Mouse (Mus musculus) heart, adult 2 months (tissue): ENCODE measurements at regions not wholly inside any gene's neighbourhood (a gene's known extent, or its start where the extent isn't known, plus 50 kb on each side); places are given as distances from the start of the nearest gene placed in this dataset.

Experiments used
- DNase-seq, 2 experiments: peaks; one replicate each; pipeline ENCODE4 v3.0.0; 2021
- H3K27ac ChIP-seq: fragments of 200-600 bp; 2 replicates; pipeline ENCODE4 v1.8.1; 2022
- H3K27me3 ChIP-seq: fragments of 200-500 bp; 2 replicates; pipeline ENCODE4 v1.6.1; 2012; ENCODE audit warnings: mild to moderate bottlenecking, low read length, inconsistent platforms, mixed read lengths; ENCODE audit not compliant: control insufficient read depth, insufficient read depth
- H3K36me3 ChIP-seq: fragments of 200-500 bp; 2 replicates; pipeline ENCODE4 v1.6.1; 2012; ENCODE audit warnings: low read length, inconsistent platforms; ENCODE audit not compliant: control insufficient read depth, insufficient read depth
- H3K4me1 ChIP-seq: fragments of 200-500 bp; 2 replicates; pipeline ENCODE4 v1.6.1; 2011; ENCODE audit warnings: low read length; ENCODE audit not compliant: control insufficient read depth, insufficient read depth
- H3K4me3 ChIP-seq: fragments of 200-600 bp; 2 replicates; pipeline ENCODE4 v1.8.1; 2022
- H3K79me2 ChIP-seq: fragments of 200-500 bp; replicated peaks from 2 replicates; pipeline ENCODE4 v1.6.1; 2012; ENCODE audit warnings: mild to moderate bottlenecking, inconsistent platforms, low read length, moderate library complexity, mixed read lengths; ENCODE audit not compliant: control insufficient read depth, insufficient read depth
- H3K9ac ChIP-seq: fragments of 200-500 bp; 2 replicates; pipeline ENCODE4 v1.6.1; 2012; ENCODE audit warnings: low read depth, mild to moderate bottlenecking, control low read depth, inconsistent platforms, low read length, mixed read lengths
- CTCF ChIP-seq: fragments of 200-600 bp; IDR thresholded peaks from 2 replicates; pipeline ENCODE4 v1.8.1; 2022; ENCODE audit warnings: antibody characterized with exemption, mild to moderate bottlenecking, moderate library complexity
- EP300 ChIP-seq: fragments of 200-500 bp; IDR thresholded peaks from 2 replicates; pipeline ENCODE4 v1.6.1; 2011; ENCODE audit warnings: low read depth, low read length, control low read depth; ENCODE audit not compliant: insufficient read depth
- POLR2A ChIP-seq: fragments of 200-500 bp; IDR thresholded peaks from 2 replicates; pipeline ENCODE4 v1.6.1; 2011; ENCODE audit warnings: mild to moderate bottlenecking, low read depth, low read length, control low read depth; ENCODE audit not compliant: insufficient read depth
- WGBS: fragments of 180-500 bp; shearing (Covaris S2); methylation state at CpG from one replicate; pipeline ENCODE4 v1.1.7; 2018; 5-methylcytosine and 5-hydroxymethylcytosine counted together
- intact Hi-C: fragments of 180-260 bp; cut with DNase I; formaldehyde crosslinking; loops from one replicate; pipeline ENCODE4 v1.15.1; 2025

GRCm38 (mm10) chr15:92839611-92840010, 435.4 kb downstream of the Gxylt1 start:
- WGBS: 62% methylated on average over 4 of the region's 4 CpGs
- no peak overlapping the region for H3K9ac ChIP-seq
- no peak overlapping the region for H3K4me3 ChIP-seq
- H3K27ac ChIP-seq: no peak overlapping the region
- H3K79me2 ChIP-seq: no peaks in the 10 kb centered on the region
- no peaks in the 10 kb centered on the region for H3K36me3 ChIP-seq
- TF ChIP-seq EP300: no peak
- no peak for TF ChIP-seq CTCF
- no peak for TF ChIP-seq POLR2A
- intact Hi-C loops: no loop called here
- DNase-seq: no peak
- no peaks in the 10 kb centered on the region for H3K4me1 ChIP-seq
- H3K27me3 ChIP-seq: no peaks in the 10 kb centered on the region

DNA sequence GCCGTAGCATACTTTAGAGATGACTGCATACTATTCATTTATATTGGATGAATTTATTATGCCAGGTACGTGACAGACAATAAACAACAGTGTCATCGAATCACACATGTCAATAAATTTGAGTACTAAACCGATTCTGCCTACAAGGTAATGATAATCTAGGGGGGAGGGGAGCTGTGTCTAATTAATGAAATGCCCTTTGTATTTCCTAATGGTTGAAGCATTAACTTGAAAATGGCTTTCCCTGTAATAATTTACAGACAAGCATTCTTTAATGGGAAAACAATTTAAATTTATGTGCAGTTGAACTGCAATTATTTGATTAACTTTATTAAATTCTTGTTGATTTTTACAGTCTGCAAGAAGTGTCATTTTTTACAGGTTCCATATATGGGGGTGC, 429.5 kb downstream of the Pdzrn4 start:
- Histone ChIP-seq H3K27ac (no peak overlapping the region), H3K4me3 (no peak overlapping the region), H3K27me3 (no peaks in the 10 kb centered on the region), H3K79me2 (no peaks in the 10 kb centered on the region), H3K36me3 (no peaks in the 10 kb centered on the region), H3K4me1 (no peaks in the 10 kb centered on the region), H3K9ac (no peak overlapping the region)
- DNase-seq: no peak
- 80% methylated on average over 4 of the region's 4 CpGs for WGBS
- no peak for TF ChIP-seq EP300
- intact Hi-C loops: no loop called here
